Mouse (Mus musculus) common myeloid progenitor, adult 5-6 weeks (primary cell): ENCODE measurements around the gene Gm20937. TPM values are rescaled to one million over a fixed set of nuclear protein-coding genes. Genes with fewer than 3 reads are reported as not detected.
"Not testable (repeated sequence)": the region's sequence is repeated elsewhere in the genome, so short reads cannot be mapped to it uniquely, and the experiment has no call there.

Experiments
- ATAC-seq: replicated peaks from 2 replicates; pipeline ENCODE4 v1.8.0; 2016; ENCODE audit warnings: low read depth, mild to moderate bottlenecking, moderate TSS enrichment, inconsistent platforms; ENCODE audit not compliant: poor library complexity, severe bottlenecking
- total RNA-seq: library from RNA; stranded (forward); fragments of 200-1000, 187-1606 nt; gene quantifications from 2 replicates; pipeline ENCODE4 v1.2.3, GENCODE M21; 2017

Gene Gm20937
- not detected in 2 replicates for total RNA-seq

- not testable (repeated sequence) for ATAC-seq
Observed at GRCm38 (mm10) chrY:68294798-68295197, at the start of gene Gm20937. Gm20937 (minus strand) TSS chrY:68294898.

Other genes with a start within 250 kb of the Gm20937 start
- not detected in 2 replicates for gene Gm20816, start 243.1 kb upstream of the Gm20937 start, total RNA-seq